Mouse (Mus musculus): Measurements from ENCODE around the gene Gca. TPM values are rescaled to one million over a fixed set of nuclear protein-coding genes. Genes with fewer than 3 reads are reported as not detected.
"Not testable (repeated sequence)": the region's sequence is repeated elsewhere in the genome, so short reads cannot be mapped to it uniquely, and the experiment has no call there.

Gene Gca
- polyA plus RNA-seq, 1 experiment from 2014 or later: 4.9 TPM

GRCm38 (mm10) chr2:62681667-62682066 is 17.6 kb downstream of the Gca start:
- Histone ChIP-seq H3K27ac (ENCODE audit: low read depth, low read length) (no peak overlapping the region), H3K36me3 (ENCODE audit: control insufficient read depth, insufficient read depth, low read length) (no peaks in the 10 kb centered on the region), H3K4me3 (ENCODE audit: low read depth, low read length) (no peak overlapping the region), H3K9ac (ENCODE audit: low read length) (no peak overlapping the region), H3K4me1 (replicated peaks; ENCODE audit: control insufficient read depth, insufficient read depth, low read length) (no peaks in the 10 kb centered on the region), H3K4me2 (ENCODE audit: low read depth, low read length, severe bottlenecking) (no peak overlapping the region), H3K27me3 (ENCODE audit: control insufficient read depth, insufficient read depth, low read length) (no peaks in the 10 kb centered on the region), H3K9me3 (ENCODE audit: control insufficient read depth, low read length) (no peaks in the 10 kb centered on the region)
- peak; percentile 61; the same call in 1 of the 2 replicates for ATAC-seq (replicated peaks; ENCODE audit: low FRiP score)
- DNase-seq (ENCODE audit: low spot score): no peak
- 71% methylated on average over 8 of the region's 8 CpGs for WGBS

- Histone ChIP-seq H3K9ac (ENCODE audit: low read length) (no peak overlapping the region), H3K4me3 (ENCODE audit: low read depth, low read length) (no peak overlapping the region), H3K36me3 (ENCODE audit: control insufficient read depth, insufficient read depth, low read length) (no peaks in the 10 kb centered on the region), H3K4me2 (ENCODE audit: low read depth, low read length, severe bottlenecking) (no peak overlapping the region), H3K27ac (ENCODE audit: low read depth, low read length) (no peak overlapping the region), H3K27me3 (ENCODE audit: control insufficient read depth, insufficient read depth, low read length) (no peaks in the 10 kb centered on the region), H3K4me1 (replicated peaks; ENCODE audit: control insufficient read depth, insufficient read depth, low read length) (no peaks in the 10 kb centered on the region), H3K9me3 (ENCODE audit: control insufficient read depth, low read length) (no peaks in the 10 kb centered on the region)
- no peak for DNase-seq (ENCODE audit: low spot score)
- WGBS: 70% methylated on average over 3 of the region's 3 CpGs
- ATAC-seq (replicated peaks; ENCODE audit: low FRiP score): 0 out of 2 replicates have a peak, but pooled peaks have one; percentile 53
These were observed 21.0 kb downstream of the Gca start for GRCm38 (mm10) chr2:62684989-62685595.

GRCm38 (mm10) chr2:62685934-62686333 is 21.8 kb downstream of the Gca start:
- no peak overlapping the region for H3K4me3 ChIP-seq (ENCODE audit: low read depth, low read length)
- ATAC-seq (replicated peaks; ENCODE audit: low FRiP score) (no peak), DNase-seq (ENCODE audit: low spot score) (no peak)
- no peaks in the 10 kb centered on the region for H3K27me3 ChIP-seq (ENCODE audit: control insufficient read depth, insufficient read depth, low read length)
- no peaks in the 10 kb centered on the region for H3K4me1 ChIP-seq (replicated peaks; ENCODE audit: control insufficient read depth, insufficient read depth, low read length)
- no peaks in the 10 kb centered on the region for H3K36me3 ChIP-seq (ENCODE audit: control insufficient read depth, insufficient read depth, low read length)
- H3K4me2 ChIP-seq (ENCODE audit: low read depth, low read length, severe bottlenecking): no peak overlapping the region
- no peak overlapping the region for H3K27ac ChIP-seq (ENCODE audit: low read depth, low read length)
- H3K9ac ChIP-seq (ENCODE audit: low read length): no peak overlapping the region
- H3K9me3 ChIP-seq (ENCODE audit: control insufficient read depth, low read length): no peaks in the 10 kb centered on the region
- 92% methylated on average over 6 of the region's 6 CpGs for WGBS

- no peak for DNase-seq (ENCODE audit: low spot score)
- no peaks in the 10 kb centered on the region for H3K9me3 ChIP-seq (ENCODE audit: control insufficient read depth, low read length)
- 86% methylated on average over 3 of the region's 3 CpGs for WGBS
- no peaks in the 10 kb centered on the region for H3K36me3 ChIP-seq (ENCODE audit: control insufficient read depth, insufficient read depth, low read length)
- no peak overlapping the region for H3K27ac ChIP-seq (ENCODE audit: low read depth, low read length)
- H3K9ac ChIP-seq (ENCODE audit: low read length): no peak overlapping the region
- no peak overlapping the region for H3K4me3 ChIP-seq (ENCODE audit: low read depth, low read length)
- H3K4me2 ChIP-seq (ENCODE audit: low read depth, low read length, severe bottlenecking): no peak overlapping the region
- H3K4me1 ChIP-seq (replicated peaks; ENCODE audit: control insufficient read depth, insufficient read depth, low read length): no peaks in the 10 kb centered on the region
- H3K27me3 ChIP-seq (ENCODE audit: control insufficient read depth, insufficient read depth, low read length): no peaks in the 10 kb centered on the region
- ATAC-seq (replicated peaks; ENCODE audit: low FRiP score): no peak
These were observed 42.2 kb downstream of the Gca start for GRCm38 (mm10) chr2:62706313-62706712.

GRCm38 (mm10) chr2:62709633-62710032 is 45.5 kb downstream of the Gca start:
- Histone ChIP-seq H3K36me3 (ENCODE audit: control insufficient read depth, insufficient read depth, low read length) (no peaks in the 10 kb centered on the region), H3K27ac (ENCODE audit: low read depth, low read length) (no peak overlapping the region), H3K9me3 (ENCODE audit: control insufficient read depth, low read length) (no peaks in the 10 kb centered on the region), H3K4me3 (ENCODE audit: low read depth, low read length) (no peak overlapping the region), H3K4me1 (replicated peaks; ENCODE audit: control insufficient read depth, insufficient read depth, low read length) (no peaks in the 10 kb centered on the region), H3K27me3 (ENCODE audit: control insufficient read depth, insufficient read depth, low read length) (no peaks in the 10 kb centered on the region), H3K4me2 (ENCODE audit: low read depth, low read length, severe bottlenecking) (no peak overlapping the region), H3K9ac (ENCODE audit: low read length) (no peak overlapping the region)
- DNase-seq (ENCODE audit: low spot score) (no peak), ATAC-seq (replicated peaks; ENCODE audit: low FRiP score) (no peak)
- 75% methylated on average over 1 of the region's 1 CpGs for WGBS

- not testable (repeated sequence) for ATAC-seq (replicated peaks; ENCODE audit: low FRiP score); H3K27me3 ChIP-seq (ENCODE audit: control insufficient read depth, insufficient read depth, low read length); H3K4me2 ChIP-seq (ENCODE audit: low read depth, low read length, severe bottlenecking); H3K9ac ChIP-seq (ENCODE audit: low read length); H3K9me3 ChIP-seq (ENCODE audit: control insufficient read depth, low read length); H3K4me3 ChIP-seq (ENCODE audit: low read depth, low read length); H3K36me3 ChIP-seq (ENCODE audit: control insufficient read depth, insufficient read depth, low read length); DNase-seq (ENCODE audit: low spot score); H3K4me1 ChIP-seq (replicated peaks; ENCODE audit: control insufficient read depth, insufficient read depth, low read length); H3K27ac ChIP-seq (ENCODE audit: low read depth, low read length)
- WGBS: 95% methylated on average over 4 of the region's 4 CpGs
These were observed 50.3 kb downstream of the Gca start for GRCm38 (mm10) chr2:62714362-62714761.

GRCm38 (mm10) chr2:62715260-62715659 is 51.2 kb downstream of the Gca start:
- 91% methylated on average over 4 of the region's 4 CpGs for WGBS
- H3K4me1 ChIP-seq (replicated peaks; ENCODE audit: control insufficient read depth, insufficient read depth, low read length): no peaks in the 10 kb centered on the region
- no peak overlapping the region for H3K4me3 ChIP-seq (ENCODE audit: low read depth, low read length)
- ATAC-seq (replicated peaks; ENCODE audit: low FRiP score): no peak
- H3K4me2 ChIP-seq (ENCODE audit: low read depth, low read length, severe bottlenecking): no peak overlapping the region
- DNase-seq (ENCODE audit: low spot score): no peak
- no peak overlapping the region for H3K9ac ChIP-seq (ENCODE audit: low read length)
- H3K27ac ChIP-seq (ENCODE audit: low read depth, low read length): no peak overlapping the region
- no peaks in the 10 kb centered on the region for H3K9me3 ChIP-seq (ENCODE audit: control insufficient read depth, low read length)
- H3K27me3 ChIP-seq (ENCODE audit: control insufficient read depth, insufficient read depth, low read length): no peaks in the 10 kb centered on the region
- no peaks in the 10 kb centered on the region for H3K36me3 ChIP-seq (ENCODE audit: control insufficient read depth, insufficient read depth, low read length)

GRCm38 (mm10) chr2:62717270-62717669 is 53.2 kb downstream of the Gca start:
- Histone ChIP-seq H3K36me3 (ENCODE audit: control insufficient read depth, insufficient read depth, low read length) (no peaks in the 10 kb centered on the region), H3K4me1 (replicated peaks; ENCODE audit: control insufficient read depth, insufficient read depth, low read length) (no peaks in the 10 kb centered on the region), H3K4me2 (ENCODE audit: low read depth, low read length, severe bottlenecking) (no peak overlapping the region), H3K9ac (ENCODE audit: low read length) (no peak overlapping the region), H3K4me3 (ENCODE audit: low read depth, low read length) (no peak overlapping the region), H3K9me3 (ENCODE audit: control insufficient read depth, low read length) (no peaks in the 10 kb centered on the region), H3K27me3 (ENCODE audit: control insufficient read depth, insufficient read depth, low read length) (no peaks in the 10 kb centered on the region), H3K27ac (ENCODE audit: low read depth, low read length) (no peak overlapping the region)
- ATAC-seq (replicated peaks; ENCODE audit: low FRiP score) (no peak), DNase-seq (ENCODE audit: low spot score) (no peak)
- 92% methylated on average over 6 of the region's 6 CpGs for WGBS

GRCm38 (mm10) chr2:62718411-62718810 is 54.3 kb downstream of the Gca start:
- Histone ChIP-seq H3K4me2 (ENCODE audit: low read depth, low read length, severe bottlenecking) (no peak overlapping the region), H3K27ac (ENCODE audit: low read depth, low read length) (no peak overlapping the region), H3K9ac (ENCODE audit: low read length) (no peak overlapping the region), H3K27me3 (ENCODE audit: control insufficient read depth, insufficient read depth, low read length) (no peaks in the 10 kb centered on the region), H3K36me3 (ENCODE audit: control insufficient read depth, insufficient read depth, low read length) (no peaks in the 10 kb centered on the region), H3K4me3 (ENCODE audit: low read depth, low read length) (no peak overlapping the region), H3K4me1 (replicated peaks; ENCODE audit: control insufficient read depth, insufficient read depth, low read length) (no peaks in the 10 kb centered on the region), H3K9me3 (ENCODE audit: control insufficient read depth, low read length) (no peaks in the 10 kb centered on the region)
- DNase-seq (ENCODE audit: low spot score) (no peak), ATAC-seq (replicated peaks; ENCODE audit: low FRiP score) (no peak)
- WGBS: 79% methylated on average over 1 of the region's 1 CpGs

Data from forebrain, embryonic 11.5 days (tissue).